Mouse (Mus musculus): ENCODE measurements at regions not wholly inside any gene's neighbourhood (a gene's known extent, or its start where the extent isn't known, plus 50 kb on each side); places are given as distances from the start of the nearest gene placed in this dataset.

GRCm38 (mm10) chr5:126217746-126218145, 686.2 kb downstream of the Tmem132b start:
- H3K4me3 ChIP-seq (ENCODE audit: low read depth, low read length) = no peak overlapping the region
- ATAC-seq (replicated peaks; ENCODE audit: low FRiP score) (no peak), DNase-seq (ENCODE audit: low spot score) (no peak)

GRCm38 (mm10) chr5:126223696-126224095, 692.1 kb downstream of the Tmem132b start:
- no peak overlapping the region for H3K9ac ChIP-seq (ENCODE audit: low read depth, low read length)
- 87% methylated on average over 3 of the region's 3 CpGs for WGBS
- DNase-seq (ENCODE audit: low spot score) = no peak
- H3K4me1 ChIP-seq (replicated peaks; ENCODE audit: control insufficient read depth, insufficient read depth, low read length) = no peaks in the 10 kb centered on the region
- no peak overlapping the region for H3K4me2 ChIP-seq
- no peak for ATAC-seq (replicated peaks; ENCODE audit: low FRiP score)
- H3K4me3 ChIP-seq (ENCODE audit: low read depth, low read length) = no peak overlapping the region
- H3K27me3 ChIP-seq (replicated peaks; ENCODE audit: control insufficient read depth, insufficient read depth, low read length) = no peaks in the 10 kb centered on the region
- no peak overlapping the region for H3K27ac ChIP-seq (ENCODE audit: low read depth, low read length)
- H3K36me3 ChIP-seq (ENCODE audit: control insufficient read depth, insufficient read depth, low read length) = no peaks in the 10 kb centered on the region
- H3K9me3 ChIP-seq (ENCODE audit: control insufficient read depth, low read length) = 0 out of 2 replicates have a peak, but pooled peaks cover under 1% of the 10 kb centered on the region

More at GRCm38 (mm10) chr5:126217746-126218145, 686.2 kb downstream of the Tmem132b start:
- no peak overlapping the region for H3K4me2 ChIP-seq
- H3K9me3 ChIP-seq (ENCODE audit: control insufficient read depth, low read length) = 0 out of 2 replicates have a peak, but pooled peaks cover 3% of the 10 kb centered on the region
- H3K4me1 ChIP-seq (replicated peaks; ENCODE audit: control insufficient read depth, insufficient read depth, low read length) = no peaks in the 10 kb centered on the region
- no peak overlapping the region for H3K27ac ChIP-seq (ENCODE audit: low read depth, low read length)
- H3K27me3 ChIP-seq (replicated peaks; ENCODE audit: control insufficient read depth, insufficient read depth, low read length) = no peaks in the 10 kb centered on the region
- whole genome bisulfite sequencing = 77% methylated on average over 1 of the region's 1 CpGs
- H3K9ac ChIP-seq (ENCODE audit: low read depth, low read length) = no peak overlapping the region
- H3K36me3 ChIP-seq (ENCODE audit: control insufficient read depth, insufficient read depth, low read length) = no peaks in the 10 kb centered on the region

GRCm38 (mm10) chr5:126230768-126231167, 699.2 kb downstream of the Tmem132b start:
- Histone ChIP-seq H3K4me3 (ENCODE audit: low read depth, low read length) (no peak overlapping the region), H3K27ac (ENCODE audit: low read depth, low read length) (no peak overlapping the region), H3K9ac (ENCODE audit: low read depth, low read length) (no peak overlapping the region), H3K27me3 (replicated peaks; ENCODE audit: control insufficient read depth, insufficient read depth, low read length) (no peaks in the 10 kb centered on the region), H3K4me2 (no peak overlapping the region), H3K36me3 (ENCODE audit: control insufficient read depth, insufficient read depth, low read length) (no peaks in the 10 kb centered on the region), H3K9me3 (ENCODE audit: control insufficient read depth, low read length) (no peaks in the 10 kb centered on the region), H3K4me1 (replicated peaks; ENCODE audit: control insufficient read depth, insufficient read depth, low read length) (no peaks in the 10 kb centered on the region)
- no peak for ATAC-seq (replicated peaks; ENCODE audit: low FRiP score)
- WGBS = 70% methylated on average over 4 of the region's 4 CpGs
- DNase-seq (ENCODE audit: low spot score) = no peak

- ATAC-seq (replicated peaks; ENCODE audit: low FRiP score) = no peak
- H3K27ac ChIP-seq (ENCODE audit: low read depth, low read length) = no peak overlapping the region
- H3K4me1 ChIP-seq (replicated peaks; ENCODE audit: control insufficient read depth, insufficient read depth, low read length) = no peaks in the 10 kb centered on the region
- no peaks in the 10 kb centered on the region for H3K27me3 ChIP-seq (replicated peaks; ENCODE audit: control insufficient read depth, insufficient read depth, low read length)
- H3K9ac ChIP-seq (ENCODE audit: low read depth, low read length) = no peak overlapping the region
- H3K4me3 ChIP-seq (ENCODE audit: low read depth, low read length) = no peak overlapping the region
- DNase-seq (ENCODE audit: low spot score) = no peak
- no peaks in the 10 kb centered on the region for H3K36me3 ChIP-seq (ENCODE audit: control insufficient read depth, insufficient read depth, low read length)
- no peaks in the 10 kb centered on the region for H3K9me3 ChIP-seq (ENCODE audit: control insufficient read depth, low read length)
- 65% methylated on average over 3 of the region's 3 CpGs for WGBS
- H3K4me2 ChIP-seq = no peak overlapping the region
Observed at GRCm38 (mm10) chr5:126238071-126238470, 706.5 kb downstream of the Tmem132b start.

- H3K4me3 ChIP-seq (ENCODE audit: low read depth, low read length) = no peak overlapping the region
- no peak overlapping the region for H3K27ac ChIP-seq (ENCODE audit: low read depth, low read length)
- ATAC-seq (replicated peaks; ENCODE audit: low FRiP score) (no peak), DNase-seq (ENCODE audit: low spot score) (no peak)
- no peaks in the 10 kb centered on the region for H3K9me3 ChIP-seq (ENCODE audit: control insufficient read depth, low read length)
- no peaks in the 10 kb centered on the region for H3K36me3 ChIP-seq (ENCODE audit: control insufficient read depth, insufficient read depth, low read length)
- no peak overlapping the region for H3K4me2 ChIP-seq
- no peaks in the 10 kb centered on the region for H3K27me3 ChIP-seq (replicated peaks; ENCODE audit: control insufficient read depth, insufficient read depth, low read length)
- no peaks in the 10 kb centered on the region for H3K4me1 ChIP-seq (replicated peaks; ENCODE audit: control insufficient read depth, insufficient read depth, low read length)
- 75% methylated on average over 2 of the region's 2 CpGs for WGBS
- H3K9ac ChIP-seq (ENCODE audit: low read depth, low read length) = no peak overlapping the region
Observed at GRCm38 (mm10) chr5:126245776-126246175, 714.2 kb downstream of the Tmem132b start.

- Histone ChIP-seq H3K4me2 (no peak overlapping the region), H3K27ac (ENCODE audit: low read depth, low read length) (no peak overlapping the region), H3K4me3 (ENCODE audit: low read depth, low read length) (no peak overlapping the region), H3K4me1 (replicated peaks; ENCODE audit: control insufficient read depth, insufficient read depth, low read length) (no peaks in the 10 kb centered on the region), H3K9me3 (ENCODE audit: control insufficient read depth, low read length) (no peaks in the 10 kb centered on the region), H3K36me3 (ENCODE audit: control insufficient read depth, insufficient read depth, low read length) (no peaks in the 10 kb centered on the region), H3K9ac (ENCODE audit: low read depth, low read length) (no peak overlapping the region), H3K27me3 (replicated peaks; ENCODE audit: control insufficient read depth, insufficient read depth, low read length) (no peaks in the 10 kb centered on the region)
- WGBS = 56% methylated on average over 1 of the region's 1 CpGs
- ATAC-seq (replicated peaks; ENCODE audit: low FRiP score) (no peak), DNase-seq (ENCODE audit: low spot score) (no peak)
Observed at GRCm38 (mm10) chr5:126250331-126250730, 718.8 kb downstream of the Tmem132b start.

- H3K4me1 ChIP-seq (replicated peaks; ENCODE audit: control insufficient read depth, insufficient read depth, low read length) = no peaks in the 10 kb centered on the region
- WGBS = 65% methylated on average over 1 of the region's 1 CpGs
Observed at GRCm38 (mm10) chr5:126254661-126255060, 723.1 kb downstream of the Tmem132b start.

GRCm38 (mm10) chr5:126257860-126258259, 726.3 kb downstream of the Tmem132b start:
- Histone ChIP-seq H3K27ac (ENCODE audit: low read depth, low read length) (no peak overlapping the region), H3K9me3 (ENCODE audit: control insufficient read depth, low read length) (0 out of 2 replicates have a peak, but pooled peaks cover 2% of the 10 kb centered on the region), H3K36me3 (ENCODE audit: control insufficient read depth, insufficient read depth, low read length) (no peaks in the 10 kb centered on the region), H3K27me3 (replicated peaks; ENCODE audit: control insufficient read depth, insufficient read depth, low read length) (no peaks in the 10 kb centered on the region), H3K4me1 (replicated peaks; ENCODE audit: control insufficient read depth, insufficient read depth, low read length) (no peaks in the 10 kb centered on the region), H3K9ac (ENCODE audit: low read depth, low read length) (no peak overlapping the region), H3K4me2 (no peak overlapping the region), H3K4me3 (ENCODE audit: low read depth, low read length) (no peak overlapping the region)
- no peak for DNase-seq (ENCODE audit: low spot score)
- WGBS = 73% methylated on average over 5 of the region's 5 CpGs
- ATAC-seq (replicated peaks; ENCODE audit: low FRiP score) = no peak

More at GRCm38 (mm10) chr5:126254661-126255060, 723.1 kb downstream of the Tmem132b start:
- DNase-seq (ENCODE audit: low spot score) = no peak
- Histone ChIP-seq H3K27ac (ENCODE audit: low read depth, low read length) (no peak overlapping the region), H3K9ac (ENCODE audit: low read depth, low read length) (no peak overlapping the region), H3K27me3 (replicated peaks; ENCODE audit: control insufficient read depth, insufficient read depth, low read length) (no peaks in the 10 kb centered on the region), H3K9me3 (ENCODE audit: control insufficient read depth, low read length) (0 out of 2 replicates have a peak, but pooled peaks cover 2% of the 10 kb centered on the region), H3K36me3 (ENCODE audit: control insufficient read depth, insufficient read depth, low read length) (no peaks in the 10 kb centered on the region), H3K4me3 (ENCODE audit: low read depth, low read length) (no peak overlapping the region), H3K4me2 (no peak overlapping the region)
- ATAC-seq (replicated peaks; ENCODE audit: low FRiP score) = no peak

- H3K4me1 ChIP-seq (replicated peaks; ENCODE audit: control insufficient read depth, insufficient read depth, low read length) = no peaks in the 10 kb centered on the region
- no peak overlapping the region for H3K9ac ChIP-seq (ENCODE audit: low read depth, low read length)
- no peak overlapping the region for H3K4me2 ChIP-seq
- no peak for ATAC-seq (replicated peaks; ENCODE audit: low FRiP score)
- H3K4me3 ChIP-seq (ENCODE audit: low read depth, low read length) = no peak overlapping the region
- H3K9me3 ChIP-seq (ENCODE audit: control insufficient read depth, low read length) = no peaks in the 10 kb centered on the region
- no peaks in the 10 kb centered on the region for H3K27me3 ChIP-seq (replicated peaks; ENCODE audit: control insufficient read depth, insufficient read depth, low read length)
- WGBS = 68% methylated on average over 2 of the region's 2 CpGs
- DNase-seq (ENCODE audit: low spot score) = no peak
- no peak overlapping the region for H3K27ac ChIP-seq (ENCODE audit: low read depth, low read length)
- H3K36me3 ChIP-seq (ENCODE audit: control insufficient read depth, insufficient read depth, low read length) = no peaks in the 10 kb centered on the region
Observed at GRCm38 (mm10) chr5:126266471-126266870, 734.9 kb downstream of the Tmem132b start.
